Mouse (Mus musculus) liver, postnatal 0 days (tissue): ENCODE measurements around the gene Ajm1. TPM values are rescaled to one million over a fixed set of nuclear protein-coding genes. Genes with fewer than 3 reads are reported as not detected.
A peak's percentile ranks its signal among the peaks of the same experiment; 100 is the strongest.

Experiments
- ATAC-seq: fragments of 200-750 bp; cut with Nextera tagmentation; 2 replicates; pipeline ENCODE4 v1.8.0; 2017; ENCODE audit warnings: mild to moderate bottlenecking, moderate library complexity
- DNase-seq: peaks from one replicate; pipeline ENCODE4 v3.0.0-alpha.2; 2016
- H3K27ac ChIP-seq: fragments of 300-500 bp; sonication (generic); 2 replicates; pipeline ENCODE4 v1.5.1; 2014; ENCODE audit warnings: antibody characterized with exemption, moderate library complexity, mild to moderate bottlenecking, low read depth
- H3K27me3 ChIP-seq: fragments of 300-500 bp; sonication (generic); 2 replicates; pipeline ENCODE4 v1.6.1; 2014; ENCODE audit warnings: low read length, control low read depth, mixed read lengths; ENCODE audit not compliant: insufficient read depth
- H3K36me3 ChIP-seq: fragments of 300-500 bp; sonication (generic); replicated peaks from 2 replicates; pipeline ENCODE4 v1.6.1; 2014; ENCODE audit warnings: mild to moderate bottlenecking, control low read depth, low read length, moderate library complexity, mixed read lengths; ENCODE audit not compliant: insufficient read depth
- H3K4me1 ChIP-seq: fragments of 300-500 bp; sonication (generic); 2 replicates; pipeline ENCODE4 v1.6.1; 2014; ENCODE audit warnings: antibody characterized with exemption, mild to moderate bottlenecking, control low read depth; ENCODE audit not compliant: insufficient read depth
- H3K4me2 ChIP-seq: fragments of 300-500 bp; sonication (generic); 2 replicates; pipeline ENCODE4 v1.6.1; 2014; ENCODE audit warnings: low read depth, mild to moderate bottlenecking, low read length, moderate library complexity, mixed read lengths
- H3K4me3 ChIP-seq: fragments of 300-500 bp; sonication (generic); 2 replicates; pipeline ENCODE4 v1.5.1; 2014; ENCODE audit warnings: low read depth, low read length
- H3K9ac ChIP-seq: fragments of 300-500 bp; sonication (generic); replicated peaks from 2 replicates; pipeline ENCODE4 v1.6.1; 2014; ENCODE audit warnings: mild to moderate bottlenecking, moderate library complexity
- H3K9me3 ChIP-seq: fragments of 300-500 bp; sonication (generic); 2 replicates; pipeline ENCODE4 v1.6.1; 2016; ENCODE audit warnings: mild to moderate bottlenecking, control low read depth, low read length, mixed read lengths
- CTCF ChIP-seq: sonication (generic); IDR thresholded peaks from 2 replicates; pipeline ENCODE4 v1.5.1; 2016; ENCODE audit warnings: antibody characterized with exemption, low read depth
- EP300 ChIP-seq: IDR thresholded peaks from 2 replicates; pipeline ENCODE4 v1.6.1; 2016; ENCODE audit warnings: antibody characterized with exemption, low read depth, mild to moderate bottlenecking
- WGBS: fragments of 180-500 bp; shearing (Covaris S2); extraction: QIAGEN DNeasy Blood & Tissue Kit; methylation state at CpG from one replicate; pipeline ENCODE4 v1.1.7; 2014; ENCODE audit not compliant: insufficient replicate concordance; 5-methylcytosine and 5-hydroxymethylcytosine counted together
- polyA plus RNA-seq: library from polyadenylated mRNA; unstranded; fragments of >200 nt; fragmentation: Nextera tagmentation; extraction: Ambion mirVana; gene quantifications from 2 replicates; pipeline ENCODE4 v1.2.1, GENCODE M21; 2015

The Ajm1 gene
- polyA plus RNA-seq, 1 experiment from 2014 or later, result not detected

GRCm38 (mm10) chr2:25576028-25576850, 5.3 kb downstream of the Ajm1 start:
- DNase-seq (no peak), ATAC-seq (no peak)
- no peak overlapping the region for H3K4me2 ChIP-seq
- H3K36me3 ChIP-seq, result no peaks in the 10 kb centered on the region
- H3K4me3 ChIP-seq, result no peak overlapping the region
- TF ChIP-seq EP300 (no peak), CTCF (no peak)
- H3K4me1 ChIP-seq, result peaks cover 44% of the 10 kb centered on the region
- no peaks in the 10 kb centered on the region for H3K9me3 ChIP-seq
- no peak overlapping the region for H3K9ac ChIP-seq
- H3K27ac ChIP-seq, result no peak overlapping the region
- 79% methylated on average over 16 of the region's 16 CpGs for WGBS
- H3K27me3 ChIP-seq, result peaks cover 55% of the 10 kb centered on the region

GRCm38 (mm10) chr2:25575432-25576027, 6.0 kb downstream of the Ajm1 start:
- H3K9me3 ChIP-seq, result no peaks in the 10 kb centered on the region
- 21% methylated on average over 19 of the region's 21 CpGs for WGBS
- no peak for ATAC-seq
- peaks cover 49% of the 10 kb centered on the region for H3K27me3 ChIP-seq
- peak; percentile 60 for DNase-seq
- H3K36me3 ChIP-seq, result no peaks in the 10 kb centered on the region
- H3K4me2 ChIP-seq, result peak overlapping the region; percentile 87
- H3K4me1 ChIP-seq, result peaks cover 41% of the 10 kb centered on the region
- H3K4me3 ChIP-seq, result peak overlapping the region; percentile 55
- no peak for TF ChIP-seq EP300
- TF ChIP-seq CTCF, result no peak
- H3K27ac ChIP-seq, result peak overlapping the region; percentile 68; the same call in 1 of the 2 replicates
- H3K9ac ChIP-seq, result peak overlapping the region; percentile 61

GRCm38 (mm10) chr2:25574579-25575431, 6.8 kb downstream of the Ajm1 start, which contains the start of the genes Mamdc4 and Phpt1:
Gene Mamdc4, minus strand, starts transcription at chr2:25574845.
Gene Phpt1, minus strand, starts transcription at chr2:25575224.
- H3K4me2 ChIP-seq, result peak within 1 kb of the TSS; percentile 87
- peak within 1 kb of the TSS; percentile 61 for H3K9ac ChIP-seq
- H3K4me3 ChIP-seq, result peak within 1 kb of the TSS; percentile 55
- no peaks in the 10 kb centered on the region for H3K36me3 ChIP-seq
- TF ChIP-seq CTCF (no peak), EP300 (no peak)
- WGBS, result under 1% methylated on average over 43 of the region's 45 CpGs
- peaks cover 39% of the 10 kb centered on the region for H3K4me1 ChIP-seq
- peaks cover 42% of the 10 kb centered on the region for H3K27me3 ChIP-seq
- ATAC-seq (peak; percentile 98), DNase-seq (peak; percentile 94)
- peak within 1 kb of the TSS; percentile 69 for H3K27ac ChIP-seq
- no peaks in the 10 kb centered on the region for H3K9me3 ChIP-seq

- H3K9ac ChIP-seq, result peak overlapping the region; percentile 61
- 22% methylated on average over 11 of the region's 11 CpGs for WGBS
- DNase-seq (no peak), ATAC-seq (no peak)
- H3K36me3 ChIP-seq, result no peaks in the 10 kb centered on the region
- no peak for TF ChIP-seq CTCF
- TF ChIP-seq EP300, result no peak
- peak overlapping the region; percentile 69 for H3K27ac ChIP-seq
- peaks cover 33% of the 10 kb centered on the region for H3K4me1 ChIP-seq
- H3K4me3 ChIP-seq, result peak overlapping the region; percentile 55
- no peaks in the 10 kb centered on the region for H3K9me3 ChIP-seq
- peak overlapping the region; percentile 87 for H3K4me2 ChIP-seq
- H3K27me3 ChIP-seq, result peaks cover 35% of the 10 kb centered on the region
These were observed 7.4 kb downstream of the Ajm1 start for GRCm38 (mm10) chr2:25574136-25574535.

GRCm38 (mm10) chr2:25573068-25573467, 8.5 kb downstream of the Ajm1 start:
- WGBS, result 79% methylated on average over 2 of the region's 2 CpGs
- H3K36me3 ChIP-seq, result no peaks in the 10 kb centered on the region
- H3K27me3 ChIP-seq, result peaks cover 25% of the 10 kb centered on the region
- no peak overlapping the region for H3K4me3 ChIP-seq
- H3K9me3 ChIP-seq, result no peaks in the 10 kb centered on the region
- H3K4me1 ChIP-seq, result peaks cover 31% of the 10 kb centered on the region
- H3K27ac ChIP-seq, result no peak overlapping the region
- no peak for DNase-seq
- ATAC-seq, result no peak
- H3K9ac ChIP-seq, result no peak overlapping the region
- no peak overlapping the region for H3K4me2 ChIP-seq
- TF ChIP-seq CTCF (no peak), EP300 (no peak)
